Mouse (Mus musculus) cerebellum, adult 8-10 months (tissue): Measurements from ENCODE around the gene Oca2.

Experiments used
- DNase-seq: peaks from one replicate; pipeline ENCODE4 v3.0.0; 2022

Gene Oca2

DNA sequence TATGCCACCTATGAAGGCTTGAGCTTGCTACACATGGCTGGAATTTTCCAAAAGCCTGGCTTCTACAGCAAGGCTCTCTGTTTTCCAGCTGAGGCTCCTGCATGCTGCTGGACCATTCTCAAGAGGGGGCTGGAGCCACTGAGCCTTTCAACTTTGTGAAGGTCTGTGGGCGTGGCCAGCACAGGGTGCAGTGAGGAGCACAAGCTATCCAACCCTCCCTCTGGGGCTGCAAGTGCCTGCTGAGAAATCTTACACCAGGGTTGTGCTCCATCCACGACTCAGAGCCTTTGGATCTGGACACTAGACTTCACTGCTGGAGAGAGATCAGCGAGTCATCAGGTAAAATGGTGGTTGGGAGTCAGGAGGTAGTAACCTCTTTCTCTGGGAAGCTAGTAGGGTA is at the start of gene Oca2:
Gene Oca2 (plus strand): TSS at position 218 of the 400 bp plus-strand sequence.
- no peak for DNase-seq

DNA sequence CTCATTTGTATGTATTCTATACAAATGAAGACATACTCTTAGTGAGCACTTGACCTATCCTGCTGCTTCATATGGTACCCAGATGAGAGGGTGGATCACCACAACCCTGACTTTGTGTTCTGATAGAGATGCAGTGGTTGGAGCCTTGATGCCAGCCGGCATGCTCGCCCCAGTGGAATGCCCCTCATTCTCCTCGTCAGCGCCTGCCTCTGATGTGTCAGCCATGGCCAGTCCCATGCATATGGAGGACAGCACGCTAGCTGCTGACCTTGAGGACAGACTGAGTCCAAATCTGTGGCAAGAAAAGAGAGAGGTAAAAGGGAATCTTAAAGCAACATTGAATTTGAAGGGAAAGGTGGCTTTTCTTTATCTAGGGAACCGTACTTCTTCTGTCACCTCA is 48.5 kb upstream of the Oca2 start:
- no peak for DNase-seq

DNA sequence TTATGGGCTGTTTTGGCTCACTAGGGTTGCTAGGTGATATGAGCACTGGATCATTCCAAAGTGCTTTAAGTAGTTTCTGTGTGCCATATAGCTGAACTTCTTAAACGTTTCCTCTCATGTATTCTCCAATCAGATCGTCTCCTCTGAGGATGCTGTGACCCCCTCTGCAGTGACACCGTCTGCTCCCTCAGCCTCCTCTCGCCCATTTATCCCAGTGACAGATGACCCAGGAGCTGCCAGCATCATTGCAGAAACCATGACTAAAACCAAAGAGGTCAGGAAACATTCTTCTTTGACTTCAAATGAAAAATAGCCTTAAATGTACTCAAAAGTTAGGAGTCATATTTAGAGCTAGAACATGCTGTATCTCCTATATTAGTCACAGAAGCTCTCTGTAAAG is 47.9 kb upstream of the Oca2 start:
- no peak for DNase-seq

DNA sequence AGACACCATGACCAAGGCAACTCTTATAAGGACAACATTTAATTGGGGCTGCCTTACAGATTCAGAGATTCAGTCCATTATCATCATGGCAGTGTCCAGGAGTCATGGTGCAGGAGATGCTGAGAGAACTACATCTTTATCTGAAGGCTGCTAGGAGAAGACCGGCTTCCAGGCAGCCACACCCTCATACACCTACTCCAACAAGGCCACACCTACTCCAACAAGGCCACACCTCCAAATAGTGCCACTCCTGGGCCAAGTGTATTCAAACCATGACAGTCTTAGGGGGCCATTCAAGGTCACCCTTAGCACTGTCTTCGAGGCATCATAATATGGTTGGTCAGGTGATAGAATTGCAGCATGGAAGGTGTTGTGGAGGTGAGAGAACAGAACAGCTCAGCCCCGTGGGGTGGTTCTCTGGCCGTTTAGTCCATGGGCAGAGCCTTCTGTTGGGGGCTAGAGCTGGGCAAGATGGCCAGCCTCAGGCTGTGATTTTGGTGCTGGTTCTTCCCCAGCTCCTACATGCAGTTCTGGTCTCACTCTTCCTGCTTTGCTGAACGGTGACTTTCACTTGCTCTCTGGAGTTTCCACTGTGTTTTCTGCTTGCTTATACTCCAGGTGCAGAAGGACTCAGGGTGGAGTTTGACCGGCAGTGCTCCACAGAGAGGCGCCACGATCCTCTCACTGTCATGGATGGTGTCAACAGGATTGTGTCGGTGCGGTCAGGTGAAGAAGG is 37.9 kb upstream of the Oca2 start:
- DNase-seq = no peak

DNA sequence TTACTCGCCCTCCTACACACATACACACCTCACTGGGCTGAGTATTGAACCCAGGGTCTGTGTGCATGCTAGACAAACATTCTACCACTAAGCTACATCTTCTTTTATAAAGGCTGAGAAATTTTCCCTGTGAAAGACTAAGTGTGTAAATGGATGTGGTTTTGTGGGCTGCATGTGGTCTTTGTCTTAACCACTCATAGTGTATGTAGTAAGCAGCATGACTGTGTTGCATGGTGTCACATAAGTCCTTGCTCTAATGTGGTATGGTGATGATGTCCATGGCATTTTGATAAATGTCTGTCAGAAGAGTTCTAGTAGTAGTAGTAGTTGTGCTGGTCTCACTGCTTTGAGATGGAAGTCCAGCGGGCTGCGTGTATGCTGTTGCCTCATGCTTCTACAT is 36.7 kb upstream of the Oca2 start:
- no peak for DNase-seq

DNA sequence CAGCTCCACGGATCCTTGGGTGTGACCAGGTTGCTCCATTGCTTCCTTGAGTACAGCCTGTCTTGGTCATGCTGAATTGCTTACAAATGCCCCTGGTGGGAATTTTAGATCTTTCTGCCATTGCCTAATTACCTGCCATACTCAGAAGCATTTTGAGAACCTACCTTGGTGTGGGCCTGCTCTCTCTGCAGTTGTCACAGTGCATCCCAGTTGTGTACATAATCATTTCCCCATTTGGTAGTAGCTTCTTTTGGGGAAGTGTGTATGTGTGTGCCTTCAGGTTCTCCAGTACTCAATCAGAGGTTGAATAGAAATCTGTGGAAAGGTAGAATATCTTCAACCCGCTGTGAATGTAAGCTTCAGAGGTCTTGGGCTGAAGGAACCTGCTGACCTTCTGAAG is 36.3 kb upstream of the Oca2 start:
- no peak for DNase-seq

DNA sequence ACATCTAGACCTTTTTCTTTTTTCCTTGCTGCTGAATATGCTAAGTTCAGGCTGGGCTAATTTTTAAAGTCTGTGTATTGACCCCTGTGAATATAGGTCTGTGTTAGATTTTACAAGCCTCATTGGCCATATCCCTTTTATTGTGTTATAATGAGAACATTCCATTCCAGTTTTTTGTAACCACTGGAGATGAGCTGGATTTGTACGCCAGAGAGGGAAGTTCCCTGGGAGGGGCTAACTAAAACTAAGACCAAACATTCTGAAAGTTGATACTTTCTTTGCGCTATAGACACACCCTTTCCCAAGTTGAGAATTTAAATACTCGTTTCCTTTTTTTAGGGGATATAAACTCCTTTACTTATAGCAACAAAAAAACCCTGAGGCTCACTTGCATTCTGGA is 34.7 kb upstream of the Oca2 start:
- DNase-seq = no peak

DNA sequence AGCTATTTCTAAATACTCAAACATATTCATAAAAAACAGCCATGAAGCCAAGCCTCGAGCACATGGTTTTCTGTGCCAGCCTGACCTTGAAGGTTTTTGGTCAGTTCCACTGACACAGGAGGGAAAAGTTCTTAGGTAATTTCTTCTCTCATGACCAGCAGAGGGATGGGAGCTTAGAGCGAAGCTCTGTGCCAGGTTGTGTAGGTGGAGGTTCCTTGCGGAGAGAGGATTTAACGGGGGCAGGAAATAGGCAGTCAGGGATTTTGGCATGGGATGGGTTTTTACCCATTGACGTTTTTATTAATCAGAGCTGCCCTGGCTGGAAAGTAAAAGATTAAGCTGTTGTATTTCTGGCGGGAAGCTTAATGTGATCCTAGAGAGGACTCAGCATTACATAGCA is 18.7 kb upstream of the Oca2 start:
- DNase-seq = no peak

DNA sequence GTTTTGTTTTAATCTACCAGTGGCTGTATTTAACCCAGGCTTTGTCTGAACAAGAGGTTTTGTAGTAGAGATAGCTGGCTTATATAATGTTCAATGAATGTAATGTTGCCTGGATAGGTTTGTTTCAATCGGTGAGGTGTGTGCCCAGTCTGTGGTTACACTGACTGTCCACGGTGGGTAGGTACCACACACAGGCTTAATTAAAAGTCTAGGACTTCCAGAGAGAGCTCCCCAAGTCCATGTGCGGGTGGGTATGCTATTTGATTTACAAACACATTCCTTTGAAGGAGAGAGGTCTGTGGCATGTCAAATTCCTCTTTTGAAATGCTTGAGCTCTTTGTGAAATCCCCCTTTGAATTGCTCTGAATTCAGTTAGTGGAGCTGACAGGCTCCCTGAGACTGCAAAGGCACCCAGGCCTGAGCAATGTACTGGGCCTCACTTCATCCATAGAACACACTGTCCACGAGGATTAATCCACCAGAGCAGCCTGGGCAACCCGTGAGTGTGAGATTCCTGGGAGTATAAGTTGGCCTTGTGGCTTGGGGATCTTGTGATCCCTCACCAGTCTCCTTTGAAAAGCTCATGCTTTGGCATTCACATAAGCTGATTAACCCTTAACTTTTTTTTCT is 3.7 kb upstream of the Oca2 start:
- no peak for DNase-seq

DNA sequence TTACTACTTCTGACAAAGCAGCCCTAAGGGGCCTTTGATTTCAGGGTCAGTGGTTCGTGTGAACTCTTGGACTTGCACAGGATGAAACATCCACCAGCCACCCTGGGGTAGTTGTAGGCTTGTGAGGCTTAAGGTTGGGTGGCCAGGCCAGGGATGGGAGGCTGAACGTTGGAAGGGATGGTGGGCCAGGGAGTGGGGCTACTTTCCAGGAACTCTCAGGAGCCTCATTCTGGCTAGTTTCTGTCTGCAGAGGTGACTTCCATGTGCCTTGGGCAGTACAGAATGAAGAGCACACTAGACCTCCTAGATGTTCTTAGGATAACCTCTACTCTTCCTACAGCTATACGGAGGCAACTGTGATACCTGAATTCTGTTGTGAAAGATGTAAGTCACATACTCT is 2.9 kb upstream of the Oca2 start:
- DNase-seq = no peak

DNA sequence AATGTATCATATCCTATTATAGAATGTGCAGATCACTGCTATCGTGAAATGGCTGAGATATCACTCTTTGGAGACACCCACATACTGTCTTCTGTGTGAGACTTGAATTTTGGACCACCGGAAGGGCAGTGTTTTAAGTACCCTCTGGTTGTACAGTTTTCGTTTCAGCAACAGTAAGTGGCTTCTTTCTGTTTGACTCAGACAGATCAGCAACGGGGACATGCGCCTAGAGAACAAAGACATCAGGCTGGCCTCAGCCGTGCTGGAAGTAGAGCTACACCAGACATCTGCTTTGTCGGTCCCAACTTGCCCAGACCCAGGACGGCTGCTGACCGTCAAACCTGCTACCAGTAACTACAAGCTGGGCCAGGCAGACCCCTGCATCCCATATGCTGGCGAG is 15.0 kb downstream of the Oca2 start:
- DNase-seq = no peak

DNA sequence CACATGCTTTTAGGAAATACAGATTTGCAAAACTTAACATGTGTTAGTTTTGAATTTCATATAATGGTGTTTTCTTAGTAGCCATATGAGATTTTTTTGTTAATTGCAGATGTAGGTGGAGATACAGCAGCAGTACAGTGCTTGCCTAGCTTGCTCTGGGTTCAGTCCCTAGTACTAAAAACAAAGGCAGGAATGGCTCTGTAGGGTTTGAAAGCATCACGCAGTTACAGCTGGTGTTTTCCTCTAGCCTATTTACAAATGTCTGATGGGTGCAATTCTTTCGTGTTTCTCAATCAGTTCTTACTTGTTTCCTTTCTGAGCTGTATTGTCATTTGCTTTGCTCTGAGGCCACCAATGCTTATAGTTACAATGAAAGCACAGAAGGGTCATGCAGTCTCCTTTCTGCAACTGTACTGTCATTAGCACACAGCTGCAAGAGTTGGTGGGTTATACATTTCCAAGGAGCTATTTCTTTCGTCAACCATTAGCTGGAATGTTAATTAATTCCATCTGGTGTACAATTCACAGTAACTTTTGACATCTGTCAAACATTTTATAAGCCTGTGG is 18.4 kb downstream of the Oca2 start:
- DNase-seq = no peak

DNA sequence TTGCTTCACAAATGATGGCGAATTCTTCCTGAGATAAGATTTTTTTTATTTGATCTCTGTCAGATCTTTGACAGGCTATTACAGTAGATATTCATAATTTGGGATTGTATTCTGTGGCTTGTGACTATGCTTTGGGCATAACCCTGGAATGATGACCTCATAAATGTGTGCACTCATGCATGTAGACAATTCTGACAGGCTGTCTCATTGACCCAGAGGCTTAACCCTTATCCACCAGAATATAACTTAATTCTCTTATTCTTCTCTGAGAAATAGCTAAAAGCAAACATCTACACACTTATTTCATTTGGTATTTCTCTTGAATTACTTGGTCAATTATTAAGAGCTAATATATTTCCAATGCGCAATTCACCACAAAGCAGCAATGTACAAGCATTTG is 37.9 kb downstream of the Oca2 start:
- DNase-seq = no peak

DNA sequence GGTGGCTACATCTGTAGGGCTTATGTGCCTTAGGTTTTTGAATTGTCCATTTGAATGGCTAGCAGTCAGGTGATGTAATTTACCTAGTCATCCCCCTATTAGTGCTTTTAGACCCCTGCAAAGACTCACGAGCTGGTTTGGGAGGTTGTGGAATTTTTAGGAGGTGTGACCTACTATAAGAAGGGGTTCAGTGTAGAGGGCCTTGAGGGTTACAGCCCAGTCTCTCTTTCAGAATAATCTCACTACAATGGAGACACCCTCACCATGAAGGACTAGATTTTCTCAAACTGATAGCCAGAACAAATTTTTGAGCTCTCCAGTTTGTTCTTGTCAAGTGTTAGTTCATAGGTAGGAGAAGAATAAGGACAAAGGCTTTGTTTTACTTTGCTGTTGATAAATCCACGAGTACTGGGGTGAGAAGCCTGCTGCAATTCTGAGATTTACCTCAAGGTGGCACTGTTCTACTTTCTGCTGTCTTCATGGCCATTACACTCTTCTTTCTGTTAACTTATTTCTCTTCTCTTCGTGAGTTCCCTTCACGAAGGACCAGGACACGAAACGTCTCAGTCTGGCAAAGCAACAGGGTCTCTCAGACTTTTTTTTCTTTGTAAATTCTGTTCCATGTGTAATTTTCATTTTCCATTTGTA is 52.0 kb downstream of the Oca2 start:
- peak; percentile 56 for DNase-seq

DNA sequence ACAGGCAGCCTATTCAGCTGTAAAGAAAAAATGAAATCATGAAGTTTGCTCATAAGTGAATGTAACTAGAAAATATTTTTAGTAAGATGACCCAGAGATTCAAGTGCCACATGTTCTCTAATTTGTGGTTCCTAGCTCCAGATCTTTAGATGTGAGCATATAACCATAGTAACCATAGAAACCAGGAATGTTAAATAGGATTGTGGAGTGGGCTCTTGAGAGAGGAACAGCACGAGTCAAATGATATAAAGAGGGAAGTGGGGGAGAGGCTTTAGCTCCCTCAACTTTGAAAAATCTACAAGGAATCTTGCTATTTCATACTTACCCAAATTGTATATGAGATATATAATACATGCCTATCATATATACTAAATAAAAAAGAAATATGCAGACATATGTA is 64.8 kb downstream of the Oca2 start:
- no peak for DNase-seq

DNA sequence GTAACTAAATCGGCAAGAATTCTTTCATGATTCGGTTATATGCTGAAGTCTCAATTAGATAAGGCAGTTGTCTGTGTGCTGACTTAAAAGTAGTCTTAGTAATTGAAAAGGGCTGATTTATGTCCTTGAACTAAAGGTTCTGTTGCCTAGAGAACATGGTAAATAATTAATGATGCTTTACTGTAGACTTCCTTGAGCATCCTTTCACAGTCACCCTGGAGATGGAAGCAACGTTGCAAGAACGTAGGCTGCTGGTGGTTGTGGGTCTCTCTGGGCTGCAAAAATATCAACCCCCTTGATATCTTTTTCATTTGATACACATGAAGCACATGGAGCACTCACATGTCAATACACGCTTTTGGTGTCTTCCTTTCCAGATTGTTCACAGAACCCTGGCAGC is 74.8 kb downstream of the Oca2 start:
- no peak for DNase-seq

DNA sequence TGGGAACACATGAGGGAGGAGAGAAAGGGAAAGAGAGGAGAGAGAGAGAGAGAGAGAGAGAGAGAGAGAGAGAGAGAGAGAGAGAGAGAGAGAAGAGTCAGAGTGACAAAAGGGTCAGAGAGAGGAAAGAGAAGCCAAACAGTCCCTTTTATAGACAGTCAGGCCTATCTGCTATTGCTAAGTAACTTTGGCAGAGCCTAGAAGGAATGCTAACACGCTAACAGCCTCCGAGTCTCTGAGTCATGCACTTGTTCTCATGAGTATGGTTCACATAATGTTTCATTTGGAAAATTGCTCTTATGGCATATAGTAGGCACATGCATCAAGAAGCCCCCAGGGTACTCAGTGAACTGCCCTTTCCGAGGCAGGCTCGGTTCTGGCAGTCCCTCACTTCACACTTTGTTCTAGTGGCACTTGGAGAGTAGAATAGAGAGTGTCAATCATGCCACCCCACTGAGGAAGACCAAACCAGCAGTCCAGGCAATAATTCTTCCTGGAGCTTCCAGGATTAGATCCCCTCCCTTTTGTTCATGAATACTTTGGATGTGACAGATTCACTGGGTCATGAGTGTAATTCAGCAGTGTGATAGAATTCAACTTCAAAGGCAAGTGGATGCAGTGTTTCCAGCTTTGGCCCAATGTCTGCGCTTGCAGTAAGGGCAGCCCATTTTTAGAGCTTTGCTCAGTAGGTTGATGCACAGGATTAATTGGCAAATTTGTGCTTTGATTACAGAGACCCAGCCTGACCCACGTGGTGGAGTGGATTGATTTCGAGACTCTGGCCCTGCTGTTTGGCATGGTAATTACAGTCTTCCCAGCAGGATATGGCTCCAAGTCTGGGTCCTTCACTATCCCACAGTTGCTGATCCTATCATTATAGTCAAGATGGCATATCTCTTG is 76.3 kb downstream of the Oca2 start:
- no peak for DNase-seq

DNA sequence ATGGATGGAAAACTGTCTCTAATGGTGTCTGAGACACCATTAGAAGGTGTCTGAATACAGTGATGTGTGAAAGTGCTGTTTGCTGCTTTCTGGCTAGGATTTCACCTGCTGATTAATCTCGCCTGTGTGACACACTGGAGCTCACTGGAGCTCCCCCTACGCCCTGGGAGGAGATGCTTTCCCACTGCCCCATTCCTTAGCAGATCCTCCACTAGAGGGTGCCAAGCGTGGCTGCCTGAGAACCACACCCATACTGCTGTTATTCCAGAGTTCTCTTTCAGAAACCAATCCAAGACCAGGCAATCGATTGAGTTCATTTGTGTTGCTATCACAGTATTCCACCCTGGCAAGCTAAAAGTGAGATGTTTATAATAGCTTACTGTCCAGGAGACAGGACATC is 88.2 kb downstream of the Oca2 start:
- no peak for DNase-seq

DNA sequence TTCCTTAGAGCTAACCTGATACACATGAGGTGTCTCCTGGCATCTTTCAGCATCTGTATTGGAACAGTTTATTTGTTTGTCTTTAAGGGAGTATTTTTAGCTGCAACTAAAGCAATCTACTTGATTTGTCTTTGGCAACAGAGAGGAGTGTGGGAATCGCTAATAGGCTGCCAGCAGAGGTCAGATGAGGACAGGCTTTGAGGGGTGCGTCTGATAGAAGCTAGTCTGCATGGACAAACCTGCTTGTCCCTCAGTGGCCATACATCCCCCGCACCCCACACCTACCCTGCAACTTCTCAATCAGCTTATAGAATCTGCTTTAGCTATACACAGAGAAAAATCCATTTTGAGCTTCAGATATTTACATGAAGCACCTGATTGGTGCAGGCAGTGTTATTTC is 109.0 kb downstream of the Oca2 start:
- no peak for DNase-seq

DNA sequence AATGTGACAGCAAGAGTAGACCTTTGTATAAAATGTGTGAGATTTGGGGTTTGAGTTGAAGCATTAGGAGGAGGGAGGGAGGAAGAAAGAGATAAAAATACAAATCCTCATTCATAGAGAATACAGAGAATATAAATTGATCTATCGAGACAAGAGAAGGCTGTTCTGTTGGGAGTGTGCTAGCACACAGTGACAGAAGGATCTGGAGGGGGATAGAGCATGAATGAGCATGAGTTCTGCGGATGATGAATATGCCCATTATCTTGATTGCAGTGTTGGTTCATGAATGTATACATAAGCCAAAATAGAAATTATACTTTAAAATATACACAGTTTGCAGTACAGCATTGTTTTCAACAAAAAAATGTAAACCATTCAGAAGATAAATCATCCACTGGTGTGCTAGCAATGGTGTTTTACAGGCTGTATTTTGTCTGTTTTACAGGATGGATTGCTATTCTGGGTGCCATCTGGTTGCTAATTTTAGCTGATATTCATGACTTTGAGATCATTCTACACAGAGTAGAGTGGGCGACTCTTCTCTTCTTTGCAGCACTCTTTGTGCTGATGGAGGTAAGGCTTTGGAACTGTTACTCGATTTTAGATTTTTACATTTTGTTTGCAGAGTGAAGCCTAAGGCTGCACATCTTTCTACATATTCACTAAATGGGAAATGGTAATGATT is 117.2 kb downstream of the Oca2 start:
- DNase-seq = no peak

DNA sequence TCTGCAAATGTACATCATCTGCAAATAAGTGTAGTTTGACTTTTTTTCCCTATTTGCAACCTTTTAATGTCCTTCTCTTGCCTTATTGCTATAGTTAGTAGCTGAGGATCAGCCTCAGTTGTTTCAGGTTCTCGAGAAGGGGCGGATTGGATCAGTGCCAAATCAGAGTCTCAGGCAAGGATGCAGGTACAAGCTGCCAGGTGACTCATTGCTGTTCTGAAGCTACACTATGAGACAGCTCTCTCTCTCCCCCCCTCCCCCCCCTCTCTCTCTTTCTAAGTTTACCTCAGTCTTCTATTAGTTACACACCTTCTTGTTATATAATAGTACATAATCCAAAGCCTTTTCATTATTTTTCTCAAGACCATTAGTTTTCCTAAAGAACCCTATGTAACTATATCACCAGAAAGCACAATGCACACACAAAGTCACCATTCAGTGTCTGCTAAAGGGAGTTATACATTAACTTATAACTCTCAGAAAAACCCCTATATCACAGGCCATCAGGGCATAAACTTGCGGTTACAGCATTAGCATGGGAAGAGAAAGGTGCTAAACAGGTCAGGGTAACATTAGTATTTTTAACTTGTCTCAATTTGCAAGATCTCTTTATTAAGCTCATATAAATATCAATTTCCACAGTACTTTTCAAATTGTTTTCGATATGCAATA is 142.3 kb downstream of the Oca2 start:
- no peak for DNase-seq

DNA sequence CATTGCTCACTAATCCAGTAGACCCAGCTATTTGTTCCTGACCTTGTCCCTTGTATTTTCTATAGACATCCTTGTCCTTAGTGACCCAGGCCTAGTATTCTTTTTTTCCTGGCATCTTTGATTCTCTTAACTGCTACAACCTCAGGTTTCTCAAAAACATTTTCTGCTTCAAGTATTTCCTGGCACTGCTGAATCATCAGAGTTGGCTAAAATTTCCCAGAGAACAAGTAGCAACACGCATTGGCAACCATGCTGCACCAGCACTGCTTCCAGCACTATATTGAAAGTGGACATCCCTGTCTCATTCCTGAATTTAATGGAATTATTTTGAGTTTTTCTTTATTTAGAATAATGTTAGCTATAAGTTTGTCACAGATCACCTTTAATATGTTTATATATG is 143.1 kb downstream of the Oca2 start:
- DNase-seq = peak; percentile 11
